Mouse (Mus musculus) liver, postnatal 0 days (tissue): Measurements from ENCODE around the gene Rgs9. TPM values are rescaled to one million over a fixed set of nuclear protein-coding genes. Genes with fewer than 3 reads are reported as not detected.

Source experiments
- ATAC-seq: fragments of 200-750 bp; cut with Nextera tagmentation; 2 replicates; pipeline ENCODE4 v1.8.0; 2017; ENCODE audit warnings: mild to moderate bottlenecking, moderate library complexity
- DNase-seq: peaks from one replicate; pipeline ENCODE4 v3.0.0-alpha.2; 2016
- H3K27ac ChIP-seq: fragments of 300-500 bp; sonication (generic); 2 replicates; pipeline ENCODE4 v1.5.1; 2014; ENCODE audit warnings: antibody characterized with exemption, moderate library complexity, mild to moderate bottlenecking, low read depth
- H3K27me3 ChIP-seq: fragments of 300-500 bp; sonication (generic); 2 replicates; pipeline ENCODE4 v1.6.1; 2014; ENCODE audit warnings: low read length, control low read depth, mixed read lengths; ENCODE audit not compliant: insufficient read depth
- H3K36me3 ChIP-seq: fragments of 300-500 bp; sonication (generic); replicated peaks from 2 replicates; pipeline ENCODE4 v1.6.1; 2014; ENCODE audit warnings: mild to moderate bottlenecking, control low read depth, low read length, moderate library complexity, mixed read lengths; ENCODE audit not compliant: insufficient read depth
- H3K4me1 ChIP-seq: fragments of 300-500 bp; sonication (generic); 2 replicates; pipeline ENCODE4 v1.6.1; 2014; ENCODE audit warnings: antibody characterized with exemption, mild to moderate bottlenecking, control low read depth; ENCODE audit not compliant: insufficient read depth
- H3K4me2 ChIP-seq: fragments of 300-500 bp; sonication (generic); 2 replicates; pipeline ENCODE4 v1.6.1; 2014; ENCODE audit warnings: low read depth, mild to moderate bottlenecking, low read length, moderate library complexity, mixed read lengths
- H3K4me3 ChIP-seq: fragments of 300-500 bp; sonication (generic); 2 replicates; pipeline ENCODE4 v1.5.1; 2014; ENCODE audit warnings: low read depth, low read length
- H3K9ac ChIP-seq: fragments of 300-500 bp; sonication (generic); replicated peaks from 2 replicates; pipeline ENCODE4 v1.6.1; 2014; ENCODE audit warnings: mild to moderate bottlenecking, moderate library complexity
- H3K9me3 ChIP-seq: fragments of 300-500 bp; sonication (generic); 2 replicates; pipeline ENCODE4 v1.6.1; 2016; ENCODE audit warnings: mild to moderate bottlenecking, control low read depth, low read length, mixed read lengths
- CTCF ChIP-seq: sonication (generic); IDR thresholded peaks from 2 replicates; pipeline ENCODE4 v1.5.1; 2016; ENCODE audit warnings: antibody characterized with exemption, low read depth
- EP300 ChIP-seq: IDR thresholded peaks from 2 replicates; pipeline ENCODE4 v1.6.1; 2016; ENCODE audit warnings: antibody characterized with exemption, low read depth, mild to moderate bottlenecking
- WGBS: fragments of 180-500 bp; shearing (Covaris S2); extraction: QIAGEN DNeasy Blood & Tissue Kit; methylation state at CpG from one replicate; pipeline ENCODE4 v1.1.7; 2014; ENCODE audit not compliant: insufficient replicate concordance; 5-methylcytosine and 5-hydroxymethylcytosine counted together
- polyA plus RNA-seq: library from polyadenylated mRNA; unstranded; fragments of >200 nt; fragmentation: Nextera tagmentation; extraction: Ambion mirVana; gene quantifications from 2 replicates; pipeline ENCODE4 v1.2.1, GENCODE M21; 2015

Gene Rgs9
- polyA plus RNA-seq, 1 experiment from 2014 or later = 0.11 TPM

GRCm38 (mm10) chr11:109329331-109329730 is 31.4 kb upstream of the Rgs9 start:
- H3K9ac ChIP-seq = no peak overlapping the region
- H3K4me1 ChIP-seq = 0 out of 2 replicates have a peak, but pooled peaks cover 4% of the 10 kb centered on the region
- 65% methylated on average over 4 of the region's 4 CpGs for WGBS
- TF ChIP-seq EP300 = no peak
- no peak for TF ChIP-seq CTCF
- no peak overlapping the region for H3K4me2 ChIP-seq
- ATAC-seq (no peak), DNase-seq (no peak)
- H3K4me3 ChIP-seq = no peak overlapping the region
- H3K9me3 ChIP-seq = no peaks in the 10 kb centered on the region
- H3K27me3 ChIP-seq = no peaks in the 10 kb centered on the region
- no peak overlapping the region for H3K27ac ChIP-seq
- no peaks in the 10 kb centered on the region for H3K36me3 ChIP-seq

- Histone ChIP-seq H3K36me3 (no peaks in the 10 kb centered on the region), H3K4me1 (0 out of 2 replicates have a peak, but pooled peaks cover 4% of the 10 kb centered on the region), H3K4me2 (no peak overlapping the region), H3K4me3 (no peak overlapping the region), H3K9ac (no peak overlapping the region), H3K27ac (no peak overlapping the region), H3K9me3 (no peaks in the 10 kb centered on the region), H3K27me3 (no peaks in the 10 kb centered on the region)
- TF ChIP-seq EP300 (no peak), CTCF (no peak)
- DNase-seq = no peak
- WGBS = 77% methylated on average over 10 of the region's 10 CpGs
- no peak for ATAC-seq
These were observed 30.0 kb upstream of the Rgs9 start for GRCm38 (mm10) chr11:109327952-109328351.

- Histone ChIP-seq H3K4me2 (no peak overlapping the region), H3K36me3 (no peaks in the 10 kb centered on the region), H3K4me3 (no peak overlapping the region), H3K27me3 (no peaks in the 10 kb centered on the region), H3K9ac (no peak overlapping the region), H3K4me1 (0 out of 2 replicates have a peak, but pooled peaks cover 4% of the 10 kb centered on the region), H3K9me3 (no peaks in the 10 kb centered on the region), H3K27ac (no peak overlapping the region)
- ATAC-seq (no peak), DNase-seq (no peak)
- TF ChIP-seq CTCF = no peak
- TF ChIP-seq EP300 = no peak
- 54% methylated on average over 3 of the region's 3 CpGs for WGBS
These were observed 29.5 kb upstream of the Rgs9 start for GRCm38 (mm10) chr11:109327381-109327780.

GRCm38 (mm10) chr11:109326270-109326669 is 28.3 kb upstream of the Rgs9 start:
- Histone ChIP-seq H3K4me1 (no peaks in the 10 kb centered on the region), H3K9me3 (no peaks in the 10 kb centered on the region), H3K27ac (no peak overlapping the region), H3K9ac (no peak overlapping the region), H3K27me3 (no peaks in the 10 kb centered on the region), H3K4me3 (no peak overlapping the region), H3K4me2 (no peak overlapping the region), H3K36me3 (no peaks in the 10 kb centered on the region)
- no peak for DNase-seq
- WGBS = 49% methylated on average over 13 of the region's 13 CpGs
- TF ChIP-seq CTCF = no peak
- ATAC-seq = no peak

- Histone ChIP-seq H3K9me3 (no peaks in the 10 kb centered on the region), H3K4me2 (no peak overlapping the region), H3K27me3 (no peaks in the 10 kb centered on the region), H3K4me1 (no peaks in the 10 kb centered on the region), H3K27ac (no peak overlapping the region), H3K9ac (no peak overlapping the region), H3K36me3 (no peaks in the 10 kb centered on the region), H3K4me3 (no peak overlapping the region)
- TF ChIP-seq CTCF = no peak
- TF ChIP-seq EP300 = no peak
- WGBS = 73% methylated on average over 8 of the region's 8 CpGs
- ATAC-seq (no peak), DNase-seq (no peak)
These were observed 22.5 kb upstream of the Rgs9 start for GRCm38 (mm10) chr11:109320361-109320933.

GRCm38 (mm10) chr11:109319946-109320345 is 22.0 kb upstream of the Rgs9 start:
- no peaks in the 10 kb centered on the region for H3K36me3 ChIP-seq
- no peaks in the 10 kb centered on the region for H3K9me3 ChIP-seq
- H3K4me3 ChIP-seq = no peak overlapping the region
- H3K4me1 ChIP-seq = no peaks in the 10 kb centered on the region
- WGBS = 80% methylated on average over 5 of the region's 5 CpGs
- no peak overlapping the region for H3K4me2 ChIP-seq
- no peak for DNase-seq
- ATAC-seq = no peak
- no peak overlapping the region for H3K27ac ChIP-seq
- no peaks in the 10 kb centered on the region for H3K27me3 ChIP-seq
- TF ChIP-seq EP300 (no peak), CTCF (no peak)
- no peak overlapping the region for H3K9ac ChIP-seq

- no peak overlapping the region for H3K4me2 ChIP-seq
- ATAC-seq (no peak), DNase-seq (no peak)
- no peaks in the 10 kb centered on the region for H3K27me3 ChIP-seq
- no peaks in the 10 kb centered on the region for H3K9me3 ChIP-seq
- no peak for TF ChIP-seq CTCF
- no peak overlapping the region for H3K9ac ChIP-seq
- no peak overlapping the region for H3K27ac ChIP-seq
- H3K4me3 ChIP-seq = no peak overlapping the region
- H3K36me3 ChIP-seq = no peaks in the 10 kb centered on the region
- 82% methylated on average over 4 of the region's 4 CpGs for WGBS
- H3K4me1 ChIP-seq = no peaks in the 10 kb centered on the region
These were observed 21.5 kb upstream of the Rgs9 start for GRCm38 (mm10) chr11:109319471-109319870.
